Mouse (Mus musculus): Measurements from ENCODE around the gene Pold2.

Gene Pold2

DNA sequence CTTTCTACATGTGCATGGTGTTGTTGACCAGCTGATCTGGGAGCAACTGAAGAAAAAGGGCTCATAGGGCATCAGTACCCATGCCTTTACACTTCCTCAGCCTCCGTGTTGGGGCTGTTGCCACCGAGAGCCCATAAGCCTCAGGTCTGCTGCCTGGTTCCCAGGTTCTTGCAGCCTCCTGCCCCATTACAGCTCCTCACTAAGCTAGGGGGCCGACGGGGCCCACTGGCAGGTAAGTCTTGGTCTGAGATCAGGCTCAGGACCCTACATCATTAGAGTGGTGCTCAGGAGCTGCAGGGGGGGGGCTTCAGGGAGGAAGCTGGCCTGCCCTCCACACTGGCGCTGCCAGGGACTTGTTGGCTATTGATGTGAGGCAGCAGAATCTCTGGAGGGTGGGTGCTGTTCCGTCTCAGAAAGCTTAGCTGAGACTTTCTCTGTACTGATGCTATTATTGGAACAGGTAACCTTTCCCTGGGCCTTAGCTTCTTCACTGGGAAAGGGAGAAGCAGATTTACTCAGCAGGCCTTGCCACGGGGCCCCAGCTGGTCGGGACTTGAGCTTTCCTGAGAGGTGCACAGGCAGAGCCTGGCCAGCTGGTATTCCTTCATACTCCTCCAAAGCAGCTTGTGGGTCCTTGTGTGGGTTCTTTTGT lies 21.5 kb downstream of the Pold2 start:
- no peak for DNase-seq

DNA sequence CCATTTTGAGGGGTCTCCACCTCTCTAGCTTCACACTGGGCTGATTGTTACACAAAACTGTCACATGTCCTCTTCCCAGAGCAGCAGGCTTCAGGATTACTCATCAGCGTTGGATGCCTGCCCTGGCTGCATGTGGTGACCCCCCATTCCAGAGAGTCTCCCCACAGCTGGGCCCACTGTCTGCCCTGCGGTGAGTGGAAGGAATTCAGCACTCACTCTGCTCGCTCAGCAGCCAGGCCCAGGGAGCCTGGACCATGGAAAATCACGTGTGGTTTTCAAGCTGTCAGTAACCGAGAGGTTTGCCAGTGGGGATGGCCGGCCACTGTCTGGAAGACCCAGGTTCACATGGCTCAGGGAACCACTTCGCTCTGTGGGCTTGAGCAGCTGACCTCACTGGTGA lies 22.2 kb downstream of the Pold2 start:
- peak; percentile 42 for DNase-seq

DNA sequence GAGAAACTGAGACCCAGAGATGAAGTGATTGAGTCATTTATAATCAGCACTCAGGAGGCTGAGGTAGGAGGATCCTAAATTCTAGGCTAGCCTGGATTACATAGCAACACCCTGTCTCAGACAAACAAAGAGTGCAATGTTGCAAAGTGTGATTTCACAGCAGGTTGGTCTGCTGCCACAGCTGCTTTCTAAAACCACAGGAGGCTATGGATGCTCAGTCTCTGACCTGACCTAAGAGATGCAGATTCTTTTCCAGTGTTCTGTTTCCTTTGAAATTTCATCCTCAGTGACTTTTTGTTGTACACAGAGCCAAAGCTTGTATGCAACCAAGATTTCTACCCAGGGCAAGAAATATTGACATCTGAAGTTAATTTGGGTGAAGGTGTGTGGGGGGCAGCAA lies 22.6 kb downstream of the Pold2 start:
- no peak for DNase-seq

DNA sequence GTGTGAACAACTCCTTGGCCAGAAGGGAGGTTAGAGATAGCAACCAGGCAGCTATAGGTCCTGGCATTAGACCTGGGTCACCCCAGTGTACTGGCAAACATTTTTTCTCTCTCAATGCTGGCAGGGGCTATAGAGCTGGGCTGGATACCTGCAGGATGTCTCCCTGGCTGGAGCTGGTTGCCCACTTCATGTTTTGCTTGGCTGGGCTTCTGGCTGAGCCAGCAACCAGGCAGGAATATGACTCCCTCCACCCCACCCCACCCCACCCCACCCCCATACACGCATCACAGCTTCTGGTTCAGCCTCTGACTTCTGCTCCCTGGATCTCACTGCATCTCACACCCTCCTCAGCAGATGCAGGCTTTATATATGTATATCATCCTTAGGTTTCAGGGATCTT lies 25.8 kb downstream of the Pold2 start:
- no peak for DNase-seq

DNA sequence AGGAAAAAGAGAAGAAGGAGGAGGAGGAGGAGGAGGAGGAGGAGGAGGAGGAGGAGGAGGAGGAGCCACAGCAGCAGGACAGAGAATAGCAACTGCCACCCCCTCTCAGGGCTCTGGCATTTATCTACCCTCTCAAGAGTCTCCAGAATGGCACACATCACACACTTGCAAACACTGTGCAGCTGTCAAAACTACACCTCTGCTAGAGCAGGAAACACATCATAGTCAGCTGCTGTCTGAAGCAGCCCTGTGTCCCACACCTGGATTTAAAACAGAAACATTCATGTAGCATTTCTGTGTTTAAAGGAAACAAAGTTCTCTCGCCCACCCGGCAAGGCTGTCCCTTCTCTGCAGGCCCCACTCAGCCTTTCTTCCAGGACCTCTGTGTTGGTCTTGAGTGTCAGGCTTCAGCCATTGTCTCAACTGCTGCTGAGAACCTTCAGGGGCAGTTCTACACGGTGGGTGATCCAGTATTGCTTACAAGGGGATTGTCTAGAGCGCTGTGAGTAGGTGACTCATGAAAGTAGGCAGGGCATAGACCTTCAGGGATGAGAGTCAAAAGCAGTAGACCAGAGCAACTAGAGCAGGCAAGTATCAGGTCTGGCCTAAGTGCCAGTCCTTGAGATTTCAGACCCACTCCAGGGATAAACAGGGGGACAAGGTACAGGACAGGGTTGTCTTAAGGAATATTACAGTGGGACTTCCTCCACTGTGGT lies 26.9 kb downstream of the Pold2 start:
- no peak for DNase-seq

DNA sequence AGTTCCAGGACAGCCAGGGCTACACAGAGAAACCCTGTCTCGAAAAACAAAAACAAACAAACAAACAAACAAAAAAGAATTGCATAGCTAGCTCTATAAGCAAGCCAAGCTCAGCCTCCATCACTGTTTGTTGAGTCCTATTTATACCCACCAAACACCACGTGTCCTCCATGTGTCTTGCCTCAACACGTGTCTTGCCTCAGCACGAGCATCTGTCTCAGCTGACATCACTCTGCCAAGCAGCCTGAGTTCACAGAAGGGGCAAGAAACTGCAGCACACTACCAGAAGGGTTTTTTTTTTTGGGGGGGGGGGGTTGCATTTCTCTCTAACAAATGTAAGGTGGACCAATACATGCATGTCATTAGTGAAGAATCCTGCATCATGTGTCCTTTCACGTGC lies 27.6 kb downstream of the Pold2 start:
- DNase-seq, result no peak

DNA sequence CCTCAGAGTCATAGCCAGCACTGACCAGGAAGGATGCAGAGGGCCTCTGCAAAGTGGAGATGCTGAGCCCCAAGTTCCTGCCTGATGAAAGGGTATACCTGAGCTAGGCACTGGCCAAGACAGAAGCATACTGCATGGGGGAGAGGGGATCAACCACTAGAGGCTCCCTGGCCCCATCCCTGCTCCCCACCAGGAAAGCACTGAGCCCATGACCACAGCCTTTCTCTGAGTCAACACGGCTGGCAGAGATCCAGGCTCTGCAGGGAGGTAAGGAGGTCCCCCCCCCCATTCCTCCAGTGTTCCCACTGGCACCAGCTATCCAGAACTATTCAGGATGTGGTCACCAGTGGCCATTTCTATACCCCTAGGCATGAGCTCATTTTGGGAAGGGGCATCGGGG lies 28.8 kb downstream of the Pold2 start:
- DNase-seq, result peak; percentile 41

DNA sequence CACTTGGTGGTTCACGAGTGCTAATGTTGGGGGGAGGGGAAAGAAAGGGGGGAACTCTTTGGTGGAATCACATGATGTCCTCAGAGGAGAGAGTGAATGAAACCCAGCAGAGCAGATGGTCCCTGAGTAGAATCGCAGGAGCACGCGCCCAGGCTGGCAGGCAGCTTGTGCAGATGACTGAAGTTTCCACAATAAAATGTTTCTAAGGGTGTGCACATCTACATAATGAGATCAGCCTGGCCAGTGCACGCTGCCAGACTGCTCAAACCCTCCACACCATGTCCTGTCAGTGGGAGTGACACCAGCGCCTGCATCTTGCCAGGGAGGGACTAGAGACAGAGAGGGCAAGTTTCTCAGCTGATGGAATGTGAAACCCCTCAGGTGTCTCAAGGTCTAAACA lies 29.4 kb downstream of the Pold2 start:
- DNase-seq, result peak; percentile 55

DNA sequence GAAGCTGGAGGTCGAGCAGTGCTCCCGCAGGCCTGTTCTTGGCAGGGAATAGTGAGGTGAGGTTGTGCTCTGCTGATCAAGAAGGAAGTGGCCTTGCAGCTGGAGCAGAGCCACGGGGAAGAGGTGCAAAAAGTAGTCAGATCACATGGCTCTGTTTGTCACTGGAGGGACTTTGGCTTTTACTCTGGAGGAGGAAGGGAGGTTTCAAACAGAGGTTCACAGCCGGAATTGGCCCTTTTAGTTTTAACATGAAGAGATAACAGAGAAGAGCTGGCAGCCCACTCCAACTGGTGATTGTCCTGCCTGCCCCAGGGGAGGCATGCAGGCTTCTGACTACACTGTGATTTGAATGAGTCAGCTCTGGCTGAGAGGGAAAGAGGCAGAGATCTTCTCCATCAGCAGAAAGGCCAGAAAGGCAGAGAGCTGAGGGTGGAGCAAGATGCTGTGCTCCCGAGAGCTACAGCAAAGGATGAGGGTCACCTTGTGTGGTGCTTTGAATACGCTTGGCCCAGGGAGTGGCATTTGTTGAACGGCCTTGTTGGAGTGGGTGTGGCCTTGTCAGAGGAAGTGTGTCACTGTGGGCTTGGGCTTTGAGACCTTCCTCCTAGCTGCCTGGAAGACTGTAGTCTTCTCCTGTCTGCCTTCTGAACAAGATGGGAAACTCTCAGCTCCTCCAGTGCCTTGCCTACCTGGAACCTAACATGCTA lies 31.3 kb downstream of the Pold2 start:
- no peak for DNase-seq

DNA sequence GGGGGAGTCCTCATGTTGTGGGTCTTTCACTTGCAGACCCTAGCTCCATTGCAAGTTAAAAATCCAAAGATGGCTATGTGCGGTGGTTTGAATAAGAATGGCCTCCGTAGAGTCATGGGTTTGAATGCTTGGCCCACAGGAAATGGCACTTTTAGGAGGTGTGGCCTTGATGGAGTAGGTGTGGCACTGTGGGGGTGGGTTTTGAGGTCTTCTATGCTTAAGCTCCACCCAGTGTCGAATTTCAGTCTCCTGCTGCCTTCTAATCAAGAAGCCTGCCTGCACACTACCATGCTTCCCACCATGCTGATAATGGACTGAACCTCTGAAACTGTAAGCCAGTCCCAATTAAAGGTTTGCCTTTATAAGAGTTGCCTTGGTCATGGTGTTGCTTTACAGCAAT lies 35.0 kb downstream of the Pold2 start:
- DNase-seq, result no peak

DNA sequence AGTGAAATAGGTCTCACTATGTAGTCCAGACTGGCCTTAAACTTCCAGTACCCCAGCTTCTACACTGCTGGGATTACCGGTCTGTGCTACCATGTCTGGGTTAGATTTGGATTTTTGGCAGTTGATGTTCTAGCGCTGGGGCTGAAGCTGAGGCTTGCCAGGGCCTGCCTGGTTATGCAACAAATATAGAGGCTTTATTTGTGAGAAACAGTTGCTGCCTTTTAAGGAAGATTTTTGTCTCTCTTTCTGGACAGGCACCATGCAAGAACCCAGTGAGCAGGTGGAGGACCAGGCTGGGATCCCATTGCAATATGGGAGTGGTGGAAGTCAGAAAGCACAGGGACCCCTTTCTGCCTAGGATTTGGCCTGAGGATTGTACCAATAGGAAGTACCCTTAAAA lies 36.3 kb downstream of the Pold2 start:
- DNase-seq, result no peak

DNA sequence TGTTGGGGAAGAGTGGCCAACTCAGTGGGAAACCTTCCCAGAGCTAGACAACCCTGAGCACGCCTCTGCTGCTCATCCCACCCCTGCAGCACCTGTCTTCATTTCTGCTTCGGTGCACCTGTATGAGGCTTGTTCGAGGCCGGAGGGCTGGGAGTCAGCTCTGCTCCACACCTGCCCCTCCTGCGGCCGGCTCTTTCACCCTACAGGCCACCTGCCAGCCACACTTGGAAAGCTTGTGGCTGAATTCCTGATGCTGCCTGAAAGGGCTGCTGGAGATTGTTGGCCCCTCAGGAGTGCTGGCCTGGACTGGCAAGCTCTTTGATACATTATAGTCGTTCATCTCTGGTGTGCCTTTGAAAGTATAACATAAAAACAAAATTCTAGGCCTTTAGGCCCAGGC lies 37.7 kb downstream of the Pold2 start:
- DNase-seq, result no peak

DNA sequence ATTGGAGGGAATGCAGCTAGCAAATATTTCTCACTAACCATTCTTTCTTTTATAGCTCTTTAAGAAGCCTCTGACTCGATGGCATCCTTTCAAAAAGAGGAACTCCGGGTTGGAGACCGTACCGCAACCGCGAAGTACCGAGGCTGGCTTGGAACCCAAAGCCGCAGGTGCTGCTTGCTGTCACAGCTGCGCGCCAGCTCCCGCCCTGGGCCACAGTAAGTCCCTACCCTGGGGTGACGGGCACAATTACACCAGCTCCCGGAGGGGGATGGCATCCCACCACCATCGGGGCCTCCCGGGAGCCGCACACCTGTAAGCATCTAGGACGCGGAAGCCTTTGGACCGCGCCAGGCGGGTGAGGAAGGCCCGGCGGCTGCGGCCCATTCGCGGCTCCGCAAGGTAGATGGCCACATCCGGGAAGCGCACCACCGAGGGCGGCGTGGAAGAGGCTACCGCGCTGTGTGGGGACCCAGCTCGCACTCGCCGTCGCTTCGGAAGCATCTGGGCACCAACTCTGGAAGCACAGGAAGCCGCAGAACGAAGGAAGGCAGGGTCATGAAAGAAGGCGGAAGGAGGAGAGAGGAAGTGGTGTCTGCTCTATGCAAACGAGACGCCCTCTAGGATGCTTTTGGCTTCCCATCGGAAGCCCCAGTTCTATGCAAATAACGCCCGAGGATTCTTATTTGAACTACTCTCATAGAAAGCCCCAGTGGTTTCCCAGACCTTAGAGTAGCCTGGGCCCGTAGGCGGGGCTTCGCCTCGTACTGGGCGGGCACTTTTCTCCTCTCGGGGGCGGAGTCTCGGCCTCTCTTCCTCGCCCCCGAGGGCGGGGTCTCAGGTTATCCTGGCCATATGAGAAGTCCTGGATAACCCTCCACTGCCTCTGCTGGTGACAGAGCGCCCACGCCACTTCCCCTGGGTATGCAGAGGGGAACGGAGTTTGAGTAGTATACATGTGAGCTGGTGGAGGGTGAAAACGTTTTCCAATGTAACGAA lies 40.5 kb downstream of the Pold2 start, which contains the start of gene Polm:
Polm (minus strand) TSS at position 766 of the 996 bp plus-strand sequence.
- DNase-seq, result peak; percentile 76

DNA sequence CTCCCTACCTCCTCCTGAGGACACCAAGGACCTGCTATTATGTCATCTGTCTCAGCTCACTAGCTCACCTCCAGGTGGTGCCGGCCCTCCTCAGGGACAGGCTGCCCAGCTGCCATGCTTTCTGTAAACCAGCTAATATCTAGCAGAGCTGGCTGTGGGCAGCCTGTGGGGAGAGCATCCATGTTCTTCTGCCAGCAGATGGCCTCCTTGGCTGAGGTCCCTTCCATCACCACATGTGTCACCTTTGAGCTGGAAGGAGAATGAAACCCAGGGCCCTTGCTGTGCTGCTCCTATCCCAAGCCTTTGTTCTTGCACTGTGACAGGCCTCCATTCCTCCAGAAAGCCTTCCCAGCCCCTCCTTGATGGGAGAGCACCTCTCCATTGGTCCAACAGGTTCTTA lies 42.0 kb downstream of the Pold2 start:
- DNase-seq, result no peak

DNA sequence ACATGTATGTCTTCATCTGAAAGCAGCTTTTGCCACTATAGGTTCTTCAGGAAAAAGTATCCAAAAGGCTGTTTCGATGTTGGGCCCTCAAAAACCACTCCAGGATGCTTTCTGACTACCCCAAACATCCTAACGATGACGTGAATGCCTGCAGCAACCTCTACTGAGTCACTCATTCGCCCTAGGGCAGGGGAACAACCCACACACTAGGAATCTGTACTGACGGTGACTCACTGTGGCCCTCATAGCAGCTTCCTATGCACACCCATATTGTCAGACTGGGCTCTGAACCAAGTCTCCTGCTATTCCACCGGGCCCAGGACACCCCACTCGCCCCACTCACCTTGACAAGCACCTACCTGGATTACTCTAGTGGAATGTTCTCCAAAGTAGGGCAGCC lies 43.0 kb downstream of the Pold2 start:
- no peak for DNase-seq

DNA sequence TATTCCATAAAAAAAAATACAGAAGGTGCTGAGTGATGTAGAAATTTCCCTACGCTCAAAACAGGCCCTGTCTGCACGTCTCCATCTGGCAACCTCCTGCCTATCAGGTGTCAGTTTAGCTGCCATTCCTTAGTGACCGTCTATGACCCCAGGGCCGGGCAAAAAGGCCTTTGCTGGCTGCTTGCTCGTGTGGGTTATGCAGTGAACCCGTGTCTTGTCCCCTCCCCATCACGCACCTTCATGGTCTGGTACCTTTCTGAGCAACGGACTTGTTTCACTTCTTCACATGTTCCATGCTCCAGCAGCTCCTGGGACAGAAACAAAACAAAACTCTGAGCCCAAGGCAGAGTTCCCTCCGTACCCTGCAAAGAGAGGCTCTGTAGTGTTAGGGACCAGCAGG lies 43.6 kb downstream of the Pold2 start:
- DNase-seq, result no peak

DNA sequence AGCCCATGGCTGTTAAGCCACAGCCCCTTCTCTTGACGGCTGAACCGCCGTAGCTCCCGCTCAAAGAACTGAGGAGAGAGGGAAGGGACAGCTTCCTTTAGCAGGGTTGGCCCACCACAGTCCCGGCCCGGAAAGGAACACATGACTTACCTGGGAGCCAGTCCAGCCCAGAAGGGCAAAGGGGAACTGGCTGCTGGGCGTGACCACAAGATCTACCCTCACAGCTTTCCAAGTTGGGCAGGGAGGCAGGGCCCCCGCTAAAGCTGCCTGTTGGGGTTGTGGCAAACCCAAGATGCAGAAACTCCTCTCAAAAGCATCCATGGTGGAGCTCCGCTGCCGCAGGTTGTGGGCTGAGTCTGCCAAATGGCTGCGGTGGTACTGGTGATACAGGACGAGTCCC lies 48.8 kb downstream of the Pold2 start:
- no peak for DNase-seq

DNA sequence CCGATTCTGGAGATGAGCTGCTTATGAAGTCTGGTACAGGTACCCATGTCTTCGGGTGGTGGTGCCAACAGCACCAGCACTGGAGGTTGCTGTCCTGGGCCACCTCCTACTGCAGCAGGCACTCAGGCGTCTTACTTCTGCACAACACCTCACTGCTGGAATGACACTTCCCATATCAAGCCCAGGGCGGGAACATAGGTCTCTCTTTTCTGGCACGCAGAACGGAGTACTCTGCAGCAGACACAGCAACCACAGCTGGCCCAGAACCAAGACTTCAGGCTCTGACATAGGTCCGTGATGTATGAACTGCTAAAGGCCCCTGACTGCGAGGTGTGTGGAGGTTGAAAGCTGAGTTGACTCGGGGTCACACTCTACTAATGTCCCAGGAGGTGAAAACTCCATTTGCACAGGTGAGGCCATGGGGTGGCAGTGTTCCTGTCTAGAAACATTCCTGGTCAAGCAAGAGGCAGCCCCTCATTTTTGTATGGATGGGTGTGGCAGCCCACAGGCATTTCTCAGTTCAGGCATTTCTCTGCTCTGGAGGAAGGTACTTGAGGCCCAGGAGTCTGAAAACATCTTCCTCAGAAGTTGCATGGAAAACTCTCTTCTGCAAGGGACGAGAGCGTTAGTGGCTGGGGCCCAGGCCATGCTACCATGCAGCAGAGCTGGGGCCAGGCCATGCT lies 49.4 kb downstream of the Pold2 start:
- DNase-seq, result no peak

DNA sequence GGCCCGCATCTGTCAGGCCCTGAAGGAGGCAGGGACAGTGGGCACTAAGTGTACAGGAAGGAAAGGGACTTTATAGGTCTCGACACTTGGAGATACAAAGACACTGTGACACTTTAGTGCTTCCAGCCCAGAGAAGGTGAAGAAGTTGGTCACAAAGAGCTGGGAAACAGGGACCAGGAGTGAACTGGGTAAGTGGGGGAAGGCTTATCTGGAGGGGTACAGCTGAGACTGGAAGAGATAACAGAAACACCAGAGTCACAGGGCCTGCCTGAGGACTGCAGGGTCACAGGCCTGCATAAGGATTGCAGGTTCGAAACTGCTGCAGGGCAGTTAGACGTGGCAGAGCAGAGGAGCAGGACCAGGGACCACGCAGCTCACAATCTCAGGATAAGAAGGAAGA lies 50.2 kb downstream of the Pold2 start:
- no peak for DNase-seq

DNA sequence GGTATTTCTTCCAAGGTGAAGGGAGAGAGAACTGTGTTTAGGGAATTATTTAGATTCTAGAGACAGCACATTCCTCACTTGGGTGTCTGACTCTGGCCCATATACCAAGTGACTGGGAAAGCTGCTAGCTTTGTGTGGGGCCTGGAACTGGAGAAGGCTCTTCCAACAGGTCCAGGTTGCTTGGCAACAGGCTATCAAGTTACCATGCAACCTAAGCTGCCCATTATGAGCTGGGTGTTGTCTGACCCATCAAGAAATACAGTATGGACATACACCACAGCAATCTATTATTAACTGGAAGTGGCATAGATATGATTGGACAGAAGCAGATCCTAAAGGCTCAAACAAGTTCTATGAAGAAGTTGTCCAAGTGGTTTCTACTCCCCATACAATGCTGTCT lies 52.7 kb downstream of the Pold2 start:
- DNase-seq, result no peak

Data from right cerebral cortex, postnatal 14 days (tissue).